Mouse (Mus musculus) neural tube, embryonic 13.5 days (tissue): ENCODE measurements around the gene Dynll1. TPM values are rescaled to one million over a fixed set of nuclear protein-coding genes. Genes with fewer than 3 reads are reported as not detected.
A peak's percentile ranks its signal among the peaks of the same experiment; 100 is the strongest.

Experiments used
- ATAC-seq: fragments of 200-750 bp; cut with Nextera tagmentation; 2 replicates; pipeline ENCODE4 v1.8.0; 2017; ENCODE audit warnings: low read depth, mild to moderate bottlenecking, moderate TSS enrichment, moderate library complexity
- H3K27ac ChIP-seq: fragments of 300-500 bp; sonication (generic); replicated peaks from 2 replicates; pipeline ENCODE4 v1.5.1; 2015; ENCODE audit warnings: moderate library complexity, mild to moderate bottlenecking, inconsistent platforms
- H3K27me3 ChIP-seq: fragments of 300-500 bp; sonication (generic); 2 replicates; pipeline ENCODE4 v1.6.1; 2015; ENCODE audit warnings: mild to moderate bottlenecking, inconsistent platforms
- H3K36me3 ChIP-seq: fragments of 300-500 bp; sonication (generic); 2 replicates; pipeline ENCODE4 v1.6.1; 2015; ENCODE audit warnings: mild to moderate bottlenecking, inconsistent platforms
- H3K4me1 ChIP-seq: fragments of 300-500 bp; sonication (generic); replicated peaks from 2 replicates; pipeline ENCODE4 v1.6.1; 2015; ENCODE audit warnings: inconsistent platforms
- H3K4me2 ChIP-seq: fragments of 300-500 bp; sonication (generic); 2 replicates; pipeline ENCODE4 v1.6.1; 2015; ENCODE audit warnings: inconsistent platforms, mild to moderate bottlenecking, moderate library complexity
- H3K4me3 ChIP-seq: fragments of 300-500 bp; sonication (generic); 2 replicates; pipeline ENCODE4 v1.5.1; 2015; ENCODE audit warnings: mild to moderate bottlenecking, inconsistent platforms
- H3K9ac ChIP-seq: fragments of 300-500 bp; sonication (generic); 2 replicates; pipeline ENCODE4 v1.6.1; 2015; ENCODE audit warnings: moderate library complexity, mild to moderate bottlenecking, inconsistent platforms
- H3K9me3 ChIP-seq: fragments of 300-500 bp; sonication (generic); 2 replicates; pipeline ENCODE4 v1.6.1; 2016; ENCODE audit warnings: inconsistent platforms
- WGBS: fragments of 180-500 bp; shearing (Covaris S2); methylation state at CpG from one replicate; pipeline ENCODE4 v1.1.7; 2015; 5-methylcytosine and 5-hydroxymethylcytosine counted together
- polyA plus RNA-seq: library from polyadenylated mRNA; unstranded; fragments of >200 nt; fragmentation: Nextera tagmentation; extraction: Ambion mirVana; gene quantifications from 2 replicates; pipeline ENCODE4 v1.2.1, GENCODE M21; 2015

The Dynll1 gene
- polyA plus RNA-seq = 1,475 and 1,543 TPM in 2 replicates

- Histone ChIP-seq H3K9ac (peak within 1 kb of the TSS; percentile 94), H3K27ac (peak within 1 kb of the TSS; percentile 96), H3K4me3 (peak within 1 kb of the TSS; percentile 70), H3K4me1 (peaks cover 39% of the 10 kb centered on the region), H3K4me2 (peak within 1 kb of the TSS; percentile 77), H3K36me3 (peaks cover 30% of the 10 kb centered on the region), H3K9me3 (no peaks in the 10 kb centered on the region), H3K27me3 (no peaks in the 10 kb centered on the region)
- peak; percentile 98 for ATAC-seq
- WGBS = under 1% methylated on average over 66 of the region's 66 CpGs
Observed at GRCm38 (mm10) chr5:115300792-115301614, at the start of gene Dynll1. Gene Dynll1 (minus strand): TSS chr5:115300999.

- WGBS = 1% methylated on average over 18 of the region's 18 CpGs
- H3K4me2 ChIP-seq = peak overlapping the region; percentile 99
- ATAC-seq = peak; percentile 54
Observed at GRCm38 (mm10) chr5:115349225-115349555, 48.4 kb upstream of the Dynll1 start.

GRCm38 (mm10) chr5:115348546-115349224, 47.9 kb upstream of the Dynll1 start, which contains the start of gene Cox6a1:
Gene Cox6a1 (minus strand): TSS chr5:115348981.
- Histone ChIP-seq H3K4me3 (peak within 1 kb of the TSS; percentile 93), H3K9ac (peak within 1 kb of the TSS; percentile 88), H3K27me3 (no peaks in the 10 kb centered on the region), H3K36me3 (peaks cover 30% of the 10 kb centered on the region), H3K4me2 (peak within 1 kb of the TSS; percentile 99), H3K4me1 (peaks cover 22% of the 10 kb centered on the region), H3K9me3 (no peaks in the 10 kb centered on the region), H3K27ac (peak within 1 kb of the TSS; percentile 90)
- WGBS = under 1% methylated on average over 68 of the region's 74 CpGs
- peak; percentile 92 for ATAC-seq

More at GRCm38 (mm10) chr5:115349225-115349555, 48.4 kb upstream of the Dynll1 start:
- Histone ChIP-seq H3K36me3 (peaks cover 25% of the 10 kb centered on the region), H3K9me3 (no peaks in the 10 kb centered on the region), H3K4me1 (peaks cover 22% of the 10 kb centered on the region), H3K9ac (peak overlapping the region; percentile 73), H3K27me3 (no peaks in the 10 kb centered on the region), H3K27ac (peak overlapping the region; percentile 90), H3K4me3 (peak overlapping the region; percentile 93)

- H3K36me3 ChIP-seq = peaks cover 41% of the 10 kb centered on the region
- no peak for ATAC-seq
- WGBS = 7% methylated on average over 5 of the region's 5 CpGs
- H3K4me2 ChIP-seq = peak overlapping the region; percentile 99
- H3K27ac ChIP-seq = no peak overlapping the region
- H3K9ac ChIP-seq = peak overlapping the region; percentile 88
- no peaks in the 10 kb centered on the region for H3K9me3 ChIP-seq
- H3K4me1 ChIP-seq = peaks cover 24% of the 10 kb centered on the region
- H3K4me3 ChIP-seq = peak overlapping the region; percentile 93
- H3K27me3 ChIP-seq = no peaks in the 10 kb centered on the region
Observed at GRCm38 (mm10) chr5:115347564-115347963, 46.8 kb upstream of the Dynll1 start.

- Histone ChIP-seq H3K4me3 (peak overlapping the region; percentile 72), H3K9me3 (no peaks in the 10 kb centered on the region), H3K4me2 (peak overlapping the region; percentile 80), H3K9ac (peak overlapping the region; percentile 81), H3K27ac (peak overlapping the region; percentile 91), H3K36me3 (peaks cover 48% of the 10 kb centered on the region), H3K27me3 (no peaks in the 10 kb centered on the region), H3K4me1 (peaks cover 33% of the 10 kb centered on the region)
- no peak for ATAC-seq
- WGBS = 12% methylated on average over 36 of the region's 36 CpGs
Observed at GRCm38 (mm10) chr5:115341314-115342165, 40.7 kb upstream of the Dynll1 start.

GRCm38 (mm10) chr5:115340577-115341313, 39.9 kb upstream of the Dynll1 start, which contains the start of the genes Gatc and Triap1:
Gene Gatc (minus strand): TSS chr5:115341178.
Gene Triap1 (plus strand): TSS chr5:115341225.
- ATAC-seq = peak; percentile 93
- peaks cover 49% of the 10 kb centered on the region for H3K36me3 ChIP-seq
- WGBS = 2% methylated on average over 62 of the region's 62 CpGs

GRCm38 (mm10) chr5:115340007-115340406, 39.2 kb upstream of the Dynll1 start:
- Histone ChIP-seq H3K4me2 (peak overlapping the region; percentile 80), H3K27ac (no peak overlapping the region), H3K4me1 (peaks cover 30% of the 10 kb centered on the region), H3K4me3 (peak overlapping the region; percentile 72), H3K27me3 (no peaks in the 10 kb centered on the region), H3K9me3 (no peaks in the 10 kb centered on the region), H3K36me3 (peaks cover 49% of the 10 kb centered on the region), H3K9ac (peak overlapping the region; percentile 81)
- WGBS = 39% methylated on average over 7 of the region's 7 CpGs
- no peak for ATAC-seq

More at GRCm38 (mm10) chr5:115340577-115341313, 39.9 kb upstream of the Dynll1 start, which contains the start of the genes Gatc and Triap1:
- Histone ChIP-seq H3K4me3 (peak within 1 kb of the TSS; percentile 72), H3K27ac (peak within 1 kb of the TSS; percentile 91), H3K27me3 (no peaks in the 10 kb centered on the region), H3K4me1 (peaks cover 30% of the 10 kb centered on the region), H3K9me3 (no peaks in the 10 kb centered on the region), H3K9ac (peak within 1 kb of the TSS; percentile 81), H3K4me2 (peak within 1 kb of the TSS; percentile 80)

GRCm38 (mm10) chr5:115333626-115334025, 32.8 kb upstream of the Dynll1 start:
- H3K36me3 ChIP-seq = peaks cover 71% of the 10 kb centered on the region
- no peak overlapping the region for H3K4me2 ChIP-seq
- H3K9me3 ChIP-seq = no peaks in the 10 kb centered on the region
- no peak overlapping the region for H3K9ac ChIP-seq
- no peak for ATAC-seq
- no peak overlapping the region for H3K4me3 ChIP-seq
- 86% methylated on average over 3 of the region's 3 CpGs for WGBS
- no peak overlapping the region for H3K27ac ChIP-seq
- H3K27me3 ChIP-seq = no peaks in the 10 kb centered on the region
- H3K4me1 ChIP-seq = peaks cover 14% of the 10 kb centered on the region

GRCm38 (mm10) chr5:115330955-115331354, 30.2 kb upstream of the Dynll1 start:
- peaks cover 61% of the 10 kb centered on the region for H3K36me3 ChIP-seq
- no peaks in the 10 kb centered on the region for H3K27me3 ChIP-seq
- no peaks in the 10 kb centered on the region for H3K9me3 ChIP-seq
- no peak overlapping the region for H3K4me3 ChIP-seq
- H3K4me1 ChIP-seq = peaks cover 27% of the 10 kb centered on the region
- no peak overlapping the region for H3K9ac ChIP-seq
- no peak for ATAC-seq
- no peak overlapping the region for H3K4me2 ChIP-seq
- no peak overlapping the region for H3K27ac ChIP-seq
- 88% methylated on average over 9 of the region's 9 CpGs for WGBS

- ATAC-seq = peak; percentile 9; the same call in 1 of the 2 replicates
- no peaks in the 10 kb centered on the region for H3K27me3 ChIP-seq
- under 1% methylated on average over 55 of the region's 55 CpGs for WGBS
- H3K4me2 ChIP-seq = peak overlapping the region; percentile 86
- peak overlapping the region; percentile 96 for H3K9ac ChIP-seq
- peaks cover 30% of the 10 kb centered on the region for H3K36me3 ChIP-seq
- no peaks in the 10 kb centered on the region for H3K9me3 ChIP-seq
- peak overlapping the region; percentile 92 for H3K27ac ChIP-seq
- H3K4me3 ChIP-seq = peak overlapping the region; percentile 96
- H3K4me1 ChIP-seq = peaks cover 31% of the 10 kb centered on the region
Observed at GRCm38 (mm10) chr5:115327610-115328548, 27.1 kb upstream of the Dynll1 start.
